Mouse (Mus musculus) embryonic facial prominence, embryonic 10.5 days (tissue): ENCODE data around the gene Rtkn2. TPM values are rescaled to one million over a fixed set of nuclear protein-coding genes. Genes with fewer than 3 reads are reported as not detected.
"Not testable (repeated sequence)": the region's sequence is repeated elsewhere in the genome, so short reads cannot be mapped to it uniquely, and the experiment has no call there.

Experiments used
- DNase-seq: peaks from one replicate; pipeline ENCODE4 v3.0.0-alpha.2; 2017; ENCODE audit warnings: low spot score
- H3K27ac ChIP-seq: fragments of 300-500 bp; sonication (generic); replicated peaks from 2 replicates; pipeline ENCODE4 v1.5.1; 2016; ENCODE audit warnings: mild to moderate bottlenecking
- H3K27me3 ChIP-seq: fragments of 300-500 bp; sonication (generic); replicated peaks from 2 replicates; pipeline ENCODE4 v1.6.1; 2016; ENCODE audit warnings: low read depth, mild to moderate bottlenecking; ENCODE audit not compliant: poor library complexity, severe bottlenecking
- H3K36me3 ChIP-seq: fragments of 300-500 bp; sonication (generic); replicated peaks from 2 replicates; pipeline ENCODE4 v1.6.1; 2016; ENCODE audit warnings: mild to moderate bottlenecking, moderate library complexity
- H3K4me1 ChIP-seq: fragments of 300-500 bp; sonication (generic); 2 replicates; pipeline ENCODE4 v1.6.1; 2016
- H3K4me3 ChIP-seq: fragments of 300-500 bp; sonication (generic); 2 replicates; pipeline ENCODE4 v1.5.1; 2016; ENCODE audit warnings: mild to moderate bottlenecking, moderate library complexity
- H3K9me3 ChIP-seq: fragments of 300-500 bp; sonication (generic); 2 replicates; pipeline ENCODE4 v1.6.1; 2016; ENCODE audit warnings: mild to moderate bottlenecking
- WGBS: fragments of 180-500 bp; shearing (Covaris S2); methylation state at CpG from one replicate; pipeline ENCODE4 v1.1.7; 2016; 5-methylcytosine and 5-hydroxymethylcytosine counted together
- polyA plus RNA-seq: library from polyadenylated mRNA; unstranded; fragments of >200 nt; fragmentation: Nextera tagmentation; extraction: Ambion mirVana; gene quantifications from 2 replicates; pipeline ENCODE4 v1.2.1, GENCODE M21; 2016

Rtkn2 gene
- polyA plus RNA-seq, 1 experiment from 2014 or later = 11.7 TPM

GRCm38 (mm10) chr10:68091840-68092239, 112.5 kb downstream of the Rtkn2 start:
- H3K36me3 ChIP-seq = peaks cover 33% of the 10 kb centered on the region
- no peak overlapping the region for H3K27ac ChIP-seq
- H3K27me3 ChIP-seq = no peaks in the 10 kb centered on the region
- no peaks in the 10 kb centered on the region for H3K9me3 ChIP-seq
- WGBS = 85% methylated on average over 4 of the region's 4 CpGs
- H3K4me1 ChIP-seq = no peaks in the 10 kb centered on the region
- H3K4me3 ChIP-seq = no peak overlapping the region
- no peak for DNase-seq

GRCm38 (mm10) chr10:68093496-68093895, 114.1 kb downstream of the Rtkn2 start:
- H3K9me3 ChIP-seq = no peaks in the 10 kb centered on the region
- H3K36me3 ChIP-seq = peaks cover 50% of the 10 kb centered on the region
- WGBS = 82% methylated on average over 3 of the region's 3 CpGs
- no peaks in the 10 kb centered on the region for H3K4me1 ChIP-seq
- H3K4me3 ChIP-seq = no peak overlapping the region
- H3K27me3 ChIP-seq = no peaks in the 10 kb centered on the region
- H3K27ac ChIP-seq = no peak overlapping the region
- DNase-seq = no peak

- Histone ChIP-seq H3K27me3 (no peaks in the 10 kb centered on the region), H3K36me3 (peaks cover 55% of the 10 kb centered on the region), H3K4me1 (no peaks in the 10 kb centered on the region), H3K27ac (no peak overlapping the region), H3K4me3 (no peak overlapping the region), H3K9me3 (no peaks in the 10 kb centered on the region)
- no peak for DNase-seq
- WGBS = 77% methylated on average over 2 of the region's 2 CpGs
These were observed 115.8 kb downstream of the Rtkn2 start for GRCm38 (mm10) chr10:68095136-68095535.

- Histone ChIP-seq H3K27me3 (no peaks in the 10 kb centered on the region), H3K9me3 (no peaks in the 10 kb centered on the region), H3K4me3 (no peak overlapping the region), H3K36me3 (peaks cover 67% of the 10 kb centered on the region), H3K27ac (no peak overlapping the region), H3K4me1 (no peaks in the 10 kb centered on the region)
- no peak for DNase-seq
- 93% methylated on average over 12 of the region's 12 CpGs for WGBS
These were observed 117.0 kb downstream of the Rtkn2 start for GRCm38 (mm10) chr10:68096395-68096794.

GRCm38 (mm10) chr10:68097821-68098675, 118.7 kb downstream of the Rtkn2 start:
- H3K4me1 ChIP-seq = peaks cover 5% of the 10 kb centered on the region; the same call in 1 of the 2 replicates
- no peaks in the 10 kb centered on the region for H3K27me3 ChIP-seq
- H3K4me3 ChIP-seq = no peak overlapping the region
- peaks cover 74% of the 10 kb centered on the region for H3K36me3 ChIP-seq
- DNase-seq = no peak
- no peaks in the 10 kb centered on the region for H3K9me3 ChIP-seq
- no peak overlapping the region for H3K27ac ChIP-seq
- WGBS = 92% methylated on average over 19 of the region's 19 CpGs

- not testable (repeated sequence) for DNase-seq, H3K9me3 ChIP-seq, H3K27me3 ChIP-seq, H3K4me3 ChIP-seq, H3K27ac ChIP-seq
- Histone ChIP-seq H3K36me3 (peaks cover 63% of the 10 kb centered on the region), H3K4me1 (peaks cover 22% of the 10 kb centered on the region)
- WGBS = 91% methylated on average over 7 of the region's 7 CpGs
These were observed 120.4 kb downstream of the Rtkn2 start for GRCm38 (mm10) chr10:68099801-68100200.

- no peak overlapping the region for H3K27ac ChIP-seq
- no peak for DNase-seq
- H3K36me3 ChIP-seq = peaks cover 56% of the 10 kb centered on the region
- no peaks in the 10 kb centered on the region for H3K27me3 ChIP-seq
- H3K4me3 ChIP-seq = no peak overlapping the region
- H3K4me1 ChIP-seq = peaks cover 29% of the 10 kb centered on the region
- WGBS = 90% methylated on average over 8 of the region's 8 CpGs
- H3K9me3 ChIP-seq = no peaks in the 10 kb centered on the region
These were observed 121.1 kb downstream of the Rtkn2 start for GRCm38 (mm10) chr10:68100506-68100905.

- H3K9me3 ChIP-seq = no peaks in the 10 kb centered on the region
- H3K27me3 ChIP-seq = no peaks in the 10 kb centered on the region
- H3K4me1 ChIP-seq = peaks cover 36% of the 10 kb centered on the region
- no peak overlapping the region for H3K4me3 ChIP-seq
- H3K36me3 ChIP-seq = peaks cover 50% of the 10 kb centered on the region
- no peak for DNase-seq
- WGBS = 84% methylated on average over 4 of the region's 4 CpGs
- H3K27ac ChIP-seq = no peak overlapping the region
These were observed 121.9 kb downstream of the Rtkn2 start for GRCm38 (mm10) chr10:68101251-68101650.

GRCm38 (mm10) chr10:68102566-68102965, 123.2 kb downstream of the Rtkn2 start:
- H3K27me3 ChIP-seq = no peaks in the 10 kb centered on the region
- WGBS = 92% methylated on average over 6 of the region's 6 CpGs
- peaks cover 46% of the 10 kb centered on the region for H3K4me1 ChIP-seq
- no peak overlapping the region for H3K4me3 ChIP-seq
- H3K36me3 ChIP-seq = peaks cover 36% of the 10 kb centered on the region
- H3K27ac ChIP-seq = no peak overlapping the region
- H3K9me3 ChIP-seq = no peaks in the 10 kb centered on the region
- peak; percentile 6 for DNase-seq

GRCm38 (mm10) chr10:68103078-68103855, 123.9 kb downstream of the Rtkn2 start:
- Histone ChIP-seq H3K4me3 (no peak overlapping the region), H3K9me3 (no peaks in the 10 kb centered on the region), H3K36me3 (peaks cover 35% of the 10 kb centered on the region), H3K27ac (no peak overlapping the region), H3K4me1 (peaks cover 48% of the 10 kb centered on the region), H3K27me3 (no peaks in the 10 kb centered on the region)
- WGBS = 73% methylated on average over 6 of the region's 6 CpGs
- no peak for DNase-seq

GRCm38 (mm10) chr10:68103988-68104387, 124.6 kb downstream of the Rtkn2 start:
- no peaks in the 10 kb centered on the region for H3K27me3 ChIP-seq
- peaks cover 48% of the 10 kb centered on the region for H3K4me1 ChIP-seq
- DNase-seq = peak; percentile 8
- 0 out of 2 replicates have a peak overlapping the region, but pooled peaks have one; percentile 7 for H3K27ac ChIP-seq
- H3K36me3 ChIP-seq = peaks cover 35% of the 10 kb centered on the region
- H3K4me3 ChIP-seq = no peak overlapping the region
- no peaks in the 10 kb centered on the region for H3K9me3 ChIP-seq
- WGBS = 66% methylated on average over 5 of the region's 5 CpGs

- Histone ChIP-seq H3K36me3 (peaks cover 40% of the 10 kb centered on the region), H3K27ac (peak overlapping the region; percentile 58), H3K9me3 (no peaks in the 10 kb centered on the region), H3K4me3 (no peak overlapping the region), H3K27me3 (no peaks in the 10 kb centered on the region), H3K4me1 (peaks cover 48% of the 10 kb centered on the region)
- DNase-seq = peak; percentile 43
- whole genome bisulfite sequencing = 7% methylated on average over 2 of the region's 2 CpGs
These were observed 125.1 kb downstream of the Rtkn2 start for GRCm38 (mm10) chr10:68104481-68104880.
